Mouse (Mus musculus) layer of hippocampus, postnatal 10 days (tissue): Measurements from ENCODE around the gene Nfia. TPM values are rescaled to one million over a fixed set of nuclear protein-coding genes. Genes with fewer than 3 reads are reported as not detected.

Experiments
- DNase-seq, 2 experiments: peaks; one replicate each; pipeline ENCODE4 v3.0.0; 2021; ENCODE audit warnings: low spot score in 2 of 2
- total RNA-seq, 2 experiments: library from RNA; stranded (reverse); gene quantifications; 2 replicates each; pipeline ENCODE4 v1.2.3; 2021

The Nfia gene
- total RNA-seq, 2 experiments from 2014 or later: 118 to 135 TPM

- DNase-seq: no peak
These were observed 37.9 kb downstream of the Nfia start for GRCm38 (mm10) chr4:97810348-97810939.

GRCm38 (mm10) chr4:97813035-97813434 lies 40.5 kb downstream of the Nfia start:
- DNase-seq: no peak

DNA sequence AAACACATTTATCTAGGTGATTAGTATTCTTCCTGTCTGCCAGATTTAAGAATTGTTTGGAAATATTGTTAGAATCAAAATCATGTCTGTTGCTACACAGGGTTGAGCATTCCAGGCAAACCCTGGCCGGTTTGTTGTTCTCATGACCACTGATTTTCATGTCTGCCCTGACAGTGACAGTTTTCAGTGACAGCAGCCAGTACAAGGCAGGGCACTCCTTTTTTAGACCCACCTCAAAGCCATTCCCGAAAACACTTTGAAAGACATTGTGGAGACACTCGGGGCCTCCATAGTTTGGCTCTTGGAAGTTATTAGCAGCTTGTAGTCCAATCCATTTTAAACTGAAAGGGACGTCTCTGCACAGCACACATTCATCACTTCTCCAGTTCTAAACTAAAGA lies 41.5 kb downstream of the Nfia start:
- no peak for DNase-seq

- DNase-seq: no peak
These were observed 42.0 kb downstream of the Nfia start for GRCm38 (mm10) chr4:97814515-97814914.

DNA sequence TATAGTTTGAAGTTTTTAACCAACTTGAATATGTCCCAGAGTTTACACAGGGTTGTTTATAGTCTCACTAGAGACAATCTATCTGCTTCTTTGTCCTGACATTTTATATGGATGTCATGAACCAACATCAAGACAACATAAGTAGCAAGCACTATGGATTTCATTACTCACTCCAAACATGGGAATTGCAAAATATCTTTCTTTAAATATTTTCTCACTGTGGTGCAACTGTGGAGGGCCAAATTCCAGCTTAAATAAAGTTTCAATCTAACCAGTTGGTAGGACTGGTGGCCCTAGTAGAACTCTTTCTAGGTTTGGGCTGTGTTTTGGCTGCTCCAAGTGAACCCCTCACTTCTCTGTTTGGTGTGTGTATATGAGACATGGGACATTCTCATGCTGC lies 43.5 kb downstream of the Nfia start:
- no peak for DNase-seq

- DNase-seq: no peak
These were observed 44.2 kb downstream of the Nfia start for GRCm38 (mm10) chr4:97816753-97817152.

DNA sequence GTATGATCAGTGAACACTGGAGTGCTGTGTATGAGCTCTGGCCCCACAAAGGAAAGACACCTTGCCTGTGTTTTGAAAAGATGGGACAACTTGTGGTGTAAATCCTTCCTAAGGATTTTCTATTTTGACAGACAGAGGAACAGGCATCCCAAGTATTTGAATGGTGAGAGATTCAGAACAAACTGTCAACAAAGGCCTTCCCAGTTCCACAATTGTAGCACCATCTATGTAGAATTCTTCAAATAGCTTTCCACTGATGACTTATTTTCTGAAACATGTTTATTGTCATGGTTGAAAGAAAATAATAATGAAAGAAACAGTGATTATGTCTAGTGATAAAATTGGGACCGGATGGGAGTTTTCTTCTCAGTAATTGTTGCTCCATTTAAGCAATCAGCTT lies 45.2 kb downstream of the Nfia start:
- DNase-seq: no peak

- no peak for DNase-seq
These were observed 46.0 kb downstream of the Nfia start for GRCm38 (mm10) chr4:97818498-97818897.

DNA sequence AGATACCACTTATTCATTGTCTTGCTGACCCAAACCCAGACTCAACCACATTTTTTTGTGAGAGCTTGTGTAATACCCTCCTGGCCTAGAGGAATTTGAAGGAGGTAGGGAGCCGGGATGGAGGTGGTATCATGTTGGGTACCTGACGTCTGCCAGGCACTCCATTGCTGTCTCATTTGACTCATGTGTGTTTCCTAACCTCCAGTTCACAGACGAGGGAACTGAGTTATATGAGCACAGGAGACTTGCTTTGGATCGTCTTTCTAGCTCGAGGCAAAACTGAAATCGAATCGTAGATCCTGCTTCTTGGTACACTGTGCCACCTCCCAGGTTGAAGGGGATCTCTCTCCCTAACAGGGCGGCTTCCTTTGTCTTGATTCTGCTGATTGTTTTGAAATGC lies 46.6 kb downstream of the Nfia start:
- DNase-seq: no peak

GRCm38 (mm10) chr4:97820474-97821259 lies 48.1 kb downstream of the Nfia start:
- DNase-seq: no peak

DNA sequence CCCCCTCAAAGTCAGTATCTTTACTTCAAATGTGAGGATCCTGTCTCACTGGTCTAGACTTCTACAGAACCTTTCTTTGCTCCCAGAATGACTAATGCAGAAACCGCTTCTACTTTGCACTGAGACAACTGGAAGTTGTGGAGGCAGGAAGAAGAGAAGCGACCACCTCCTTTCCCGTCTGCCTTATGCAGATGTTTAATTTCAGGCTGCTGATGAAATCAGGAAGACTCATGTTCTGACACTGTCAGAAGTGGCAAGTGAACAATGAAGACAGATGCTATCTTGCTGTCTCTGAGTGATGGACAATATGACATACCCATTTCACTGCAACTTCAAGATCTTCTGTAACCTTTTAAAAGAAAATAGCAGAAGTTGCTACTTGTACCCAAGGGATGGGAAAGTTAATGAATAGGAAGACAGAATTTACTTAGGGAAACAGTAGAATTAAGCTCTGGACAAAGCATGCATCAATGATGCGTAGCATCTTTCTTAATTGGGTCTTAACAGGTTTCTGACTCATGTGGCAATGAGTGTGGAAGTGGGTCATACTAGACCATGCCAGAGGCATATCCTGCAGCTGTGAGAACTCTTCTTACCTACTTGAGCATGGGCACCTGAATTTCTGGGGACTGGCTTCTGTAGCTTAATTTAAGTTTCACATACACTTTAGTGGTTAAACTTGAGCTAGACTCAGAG lies 49.2 kb downstream of the Nfia start:
- DNase-seq: no peak

DNA sequence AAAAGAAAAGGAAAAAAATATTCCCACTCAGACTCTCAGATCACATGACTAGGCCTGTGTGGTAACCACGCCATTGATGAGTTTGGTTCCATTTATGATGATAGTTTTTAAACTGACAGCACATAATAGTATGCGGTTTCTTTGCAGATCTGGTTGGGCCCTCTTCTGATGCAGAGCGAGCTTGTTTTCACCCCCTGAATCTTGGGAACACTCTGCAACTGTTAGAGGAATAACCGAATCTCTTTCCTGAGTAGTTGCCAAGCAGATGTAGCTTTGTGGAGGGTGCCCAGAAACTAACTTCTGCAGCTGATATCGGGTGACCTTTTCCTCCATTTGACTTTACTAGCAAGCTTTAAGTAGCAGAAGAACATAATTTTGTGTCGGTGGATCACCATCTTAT lies 51.0 kb downstream of the Nfia start:
- no peak for DNase-seq

DNA sequence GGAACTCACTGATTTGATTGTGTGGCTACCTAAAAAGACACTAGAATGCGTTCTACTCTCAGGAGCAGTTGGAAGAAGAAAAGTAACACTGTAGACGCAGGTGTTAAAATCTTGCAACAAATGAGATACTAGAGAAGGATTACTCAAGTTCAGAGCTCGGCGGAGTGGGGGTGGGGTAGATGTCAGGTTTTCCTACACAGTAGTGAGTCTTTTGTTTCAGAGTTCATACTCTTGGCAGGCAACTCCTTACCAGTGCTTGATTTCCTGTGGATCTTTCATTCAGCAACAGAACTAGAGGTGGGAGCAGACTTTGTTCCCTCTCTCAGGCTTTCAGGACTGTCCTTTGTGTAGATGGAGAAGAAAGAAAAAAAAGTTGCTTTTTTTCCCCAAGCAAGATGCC lies 51.9 kb downstream of the Nfia start:
- no peak for DNase-seq

GRCm38 (mm10) chr4:97825432-97825831 lies 52.9 kb downstream of the Nfia start:
- no peak for DNase-seq

DNA sequence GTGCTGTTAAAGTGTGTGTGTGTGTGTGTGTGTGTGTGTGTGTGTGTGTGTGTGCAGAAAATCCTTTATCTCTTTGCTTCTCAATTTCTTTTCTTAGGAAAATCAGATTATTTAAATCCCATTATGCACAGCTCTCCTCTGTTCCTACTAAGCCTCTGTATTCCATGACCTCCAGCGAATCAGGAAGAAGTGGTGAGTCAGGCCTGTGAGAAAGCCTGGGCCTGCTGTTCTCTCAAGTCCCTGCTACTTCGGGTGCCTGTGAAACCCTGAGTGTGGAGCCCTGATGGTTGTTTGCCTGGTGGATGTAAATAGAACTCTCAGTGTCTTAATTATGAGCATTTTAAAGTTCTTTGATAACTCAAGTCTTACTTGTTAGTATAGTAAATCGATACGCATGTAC lies 53.3 kb downstream of the Nfia start:
- DNase-seq: no peak

- DNase-seq: no peak
These were observed 54.6 kb downstream of the Nfia start for GRCm38 (mm10) chr4:97827115-97827514.

DNA sequence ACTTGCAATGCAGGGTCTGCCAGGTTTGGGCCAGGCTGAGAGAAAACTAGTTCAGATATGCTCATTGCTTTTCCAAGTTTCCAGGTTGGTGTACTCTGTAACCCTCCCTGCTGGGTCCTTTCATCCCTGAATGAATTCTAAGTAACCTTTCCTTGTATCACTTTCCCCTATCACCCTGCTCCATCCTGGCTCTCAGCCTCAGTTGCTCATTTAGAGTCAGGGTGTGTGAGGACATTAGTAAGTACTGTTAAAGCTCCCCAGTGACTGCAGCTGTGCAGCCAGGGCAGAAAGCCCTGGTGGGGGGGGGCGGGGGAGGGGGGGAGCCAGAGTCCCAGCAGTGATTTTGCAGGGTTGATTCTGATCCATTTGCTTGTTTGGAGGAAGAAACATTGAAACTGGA lies 56.0 kb downstream of the Nfia start:
- no peak for DNase-seq

- DNase-seq: no peak
These were observed 57.0 kb downstream of the Nfia start for GRCm38 (mm10) chr4:97829336-97830050.

GRCm38 (mm10) chr4:97830051-97830853 lies 57.7 kb downstream of the Nfia start:
- no peak for DNase-seq

DNA sequence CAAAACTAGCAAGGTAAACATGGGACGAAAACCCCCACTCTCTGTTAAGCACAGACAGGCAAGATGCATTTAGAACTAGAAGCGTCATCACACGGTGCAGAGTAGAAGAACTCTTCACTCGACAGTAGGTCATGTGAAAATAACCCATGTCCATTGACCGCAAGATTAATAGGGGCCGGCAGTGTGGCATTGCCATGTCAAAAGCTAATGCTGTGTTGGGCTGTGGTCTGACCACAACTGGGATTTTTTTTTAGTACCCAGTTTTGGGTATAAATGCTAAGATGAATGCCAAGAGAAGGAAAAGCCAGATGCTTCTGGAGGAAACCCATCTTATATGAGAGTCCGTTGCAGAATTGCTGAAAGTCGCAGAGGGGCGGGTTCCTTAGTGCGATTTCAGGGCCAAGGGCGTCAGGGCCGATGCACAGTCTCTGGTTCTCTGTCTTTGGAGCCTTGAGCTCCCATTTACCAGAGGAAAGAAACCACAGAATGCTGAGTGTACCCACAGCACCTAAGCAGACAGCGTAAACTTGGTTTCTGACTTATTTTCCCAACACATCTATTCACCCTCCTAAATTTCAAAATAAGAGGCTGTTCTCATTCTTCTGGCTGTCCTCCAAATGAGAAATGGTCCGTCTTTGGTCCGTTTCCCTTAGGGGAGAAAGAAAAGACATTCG lies 58.5 kb downstream of the Nfia start:
- DNase-seq: no peak
